Mouse (Mus musculus): Measurements from ENCODE around the gene Spag17.
"Not testable (repeated sequence)": the region's sequence is repeated elsewhere in the genome, so short reads cannot be mapped to it uniquely, and the experiment has no call there.

Gene Spag17

GRCm38 (mm10) chr3:99885187-99885811 lies at the start of gene Spag17:
Gene Spag17, plus strand, starts transcription at chr3:99885406.
- DNase-seq (ENCODE audit: low spot score) = no peak

- DNase-seq (ENCODE audit: low spot score) = no peak
These were observed 42.9 kb upstream of the Spag17 start for GRCm38 (mm10) chr3:99842333-99842732.

GRCm38 (mm10) chr3:99842808-99843207 lies 42.4 kb upstream of the Spag17 start:
- no peak for DNase-seq (ENCODE audit: low spot score)

- DNase-seq (ENCODE audit: low spot score) = no peak
These were observed 42.0 kb upstream of the Spag17 start for GRCm38 (mm10) chr3:99843233-99843632.

- DNase-seq (ENCODE audit: low spot score) = no peak
These were observed 34.3 kb upstream of the Spag17 start for GRCm38 (mm10) chr3:99850926-99851325.

GRCm38 (mm10) chr3:99854595-99854994 lies 30.6 kb upstream of the Spag17 start:
- DNase-seq (ENCODE audit: low spot score) = no peak

- no peak for DNase-seq (ENCODE audit: low spot score)
These were observed 26.3 kb upstream of the Spag17 start for GRCm38 (mm10) chr3:99858922-99859321.

- DNase-seq (ENCODE audit: low spot score) = no peak
These were observed 20.5 kb upstream of the Spag17 start for GRCm38 (mm10) chr3:99864706-99865105.

GRCm38 (mm10) chr3:99875137-99875536 lies 10.1 kb upstream of the Spag17 start:
- no peak for DNase-seq (ENCODE audit: low spot score)

- DNase-seq (ENCODE audit: low spot score) = no peak
These were observed 3.7 kb upstream of the Spag17 start for GRCm38 (mm10) chr3:99881498-99881897.

- no peak for DNase-seq (ENCODE audit: low spot score)
These were observed 1.1 kb upstream of the Spag17 start for GRCm38 (mm10) chr3:99883988-99884564.

- DNase-seq (ENCODE audit: low spot score) = not testable (repeated sequence)
These were observed 9.5 kb downstream of the Spag17 start for GRCm38 (mm10) chr3:99894741-99895140.

GRCm38 (mm10) chr3:99913809-99914439 lies 28.7 kb downstream of the Spag17 start:
- DNase-seq (ENCODE audit: low spot score) = no peak

GRCm38 (mm10) chr3:99922944-99923343 lies 37.7 kb downstream of the Spag17 start:
- no peak for DNase-seq (ENCODE audit: low spot score)

GRCm38 (mm10) chr3:99930920-99931620 lies 45.9 kb downstream of the Spag17 start:
- DNase-seq (ENCODE audit: low spot score) = no peak

- DNase-seq (ENCODE audit: low spot score) = no peak
These were observed 51.0 kb downstream of the Spag17 start for GRCm38 (mm10) chr3:99936159-99936558.

- DNase-seq (ENCODE audit: low spot score) = no peak
These were observed 53.5 kb downstream of the Spag17 start for GRCm38 (mm10) chr3:99938611-99939286.

- DNase-seq (ENCODE audit: low spot score) = no peak
These were observed 60.0 kb downstream of the Spag17 start for GRCm38 (mm10) chr3:99945171-99945570.

GRCm38 (mm10) chr3:99954039-99954602 lies 68.9 kb downstream of the Spag17 start:
- no peak for DNase-seq (ENCODE audit: low spot score)

- DNase-seq (ENCODE audit: low spot score) = no peak
These were observed 71.3 kb downstream of the Spag17 start for GRCm38 (mm10) chr3:99956517-99956916.

- no peak for DNase-seq (ENCODE audit: low spot score)
These were observed 74.7 kb downstream of the Spag17 start for GRCm38 (mm10) chr3:99959805-99960485.
